Mouse (Mus musculus) activated CD4-positive, CD25-positive, alpha-beta regulatory T cell (primary cell): Measurements from ENCODE around the gene Vps54. TPM values are rescaled to one million over a fixed set of nuclear protein-coding genes. Genes with fewer than 3 reads are reported as not detected.

Source experiments
- polyA plus RNA-seq, 2 experiments: library from polyadenylated mRNA; unstranded; fragments of 100-300 nt; shearing (Covaris generic); gene quantifications; one replicate each; pipeline ENCODE4 v1.2.1; 2017

Gene Vps54
- 100 to 1,000 TPM in 1 of 2 experiments, 10 to 100 TPM in 1; 71.0 to 176 TPM for polyA plus RNA-seq

GRCm38 (mm10) chr11:21239021-21239661, at the start of gene Vps54:
Gene Vps54, plus strand, starts transcription at chr11:21239281.

Other genes with a start within 250 kb of the Vps54 start
- gene Peli1, start 148.0 kb upstream of the Vps54 start, polyA plus RNA-seq, result 100 to 1,000 TPM; 319 to 343 TPM
- 10 to 100 TPM; 57.7 to 61.6 TPM for gene Ugp2, start 131.9 kb downstream of the Vps54 start, polyA plus RNA-seq